Mouse (Mus musculus) stomach, postnatal 0 days (tissue): ENCODE data around the gene BC049352.

Experiments
- CTCF ChIP-seq: IDR thresholded peaks from 2 replicates; pipeline ENCODE4 v1.5.1; 2016; ENCODE audit warnings: antibody characterized with exemption, low read depth, mild to moderate bottlenecking, moderate library complexity
- EP300 ChIP-seq: optimal IDR thresholded peaks from 2 replicates; pipeline ENCODE3; 2016; ENCODE audit warnings: antibody characterized with exemption

- TF ChIP-seq CTCF (no peak), EP300 (no peak)
Observed at GRCm38 (mm10) chr9:45251281-45251680, 69.5 kb downstream of the BC049352 start.
